Mouse (Mus musculus): Measurements from ENCODE around the gene Sult1e1.

Gene Sult1e1

DNA sequence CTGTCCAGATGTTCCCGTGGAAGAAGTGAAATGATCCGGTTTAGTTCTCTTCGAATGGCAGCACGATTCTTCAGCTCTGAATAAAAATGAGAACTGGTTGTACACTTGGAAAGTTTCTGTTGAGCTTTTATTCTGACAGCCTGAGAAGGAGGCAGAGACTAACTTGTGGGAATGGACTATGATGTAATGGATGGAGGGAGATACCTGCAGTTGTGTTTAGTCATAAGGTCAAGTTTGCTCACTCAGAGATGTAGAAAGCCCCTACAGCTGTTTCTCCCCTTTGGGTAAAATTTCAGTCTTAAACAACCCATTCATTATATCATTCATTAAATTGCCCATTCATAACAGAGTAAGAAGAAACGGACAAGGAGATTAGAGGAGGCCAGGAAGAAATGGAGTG is at the start of gene Sult1e1:
Gene Sult1e1, minus strand, starts transcription at position 101 of the 400 bp plus-strand sequence.
- in situ Hi-C loops (cut with MboI; ENCODE audit: low sequenced_read_pairs): no loop called here

DNA sequence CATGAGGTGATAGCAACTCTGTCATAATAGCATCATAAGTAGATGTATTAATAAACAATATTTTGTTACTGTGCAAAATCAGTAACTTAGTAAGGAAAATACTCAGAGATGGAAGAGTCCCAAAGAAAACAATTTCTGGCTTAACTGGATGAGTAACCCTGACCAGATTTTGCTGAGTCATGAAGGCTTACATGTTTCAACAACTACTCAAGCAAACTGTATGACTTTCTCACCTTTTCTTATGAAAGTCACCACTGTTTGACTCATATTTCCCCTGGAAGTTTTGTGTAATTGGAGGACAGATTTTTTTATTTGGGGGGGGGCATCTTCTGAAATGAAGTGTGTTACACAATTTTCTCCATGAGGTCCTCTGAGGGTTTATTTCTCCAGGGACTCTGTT is 31.3 kb upstream of the Sult1e1 start:
- in situ Hi-C loops (cut with MboI; ENCODE audit: low sequenced_read_pairs): no loop called here

DNA sequence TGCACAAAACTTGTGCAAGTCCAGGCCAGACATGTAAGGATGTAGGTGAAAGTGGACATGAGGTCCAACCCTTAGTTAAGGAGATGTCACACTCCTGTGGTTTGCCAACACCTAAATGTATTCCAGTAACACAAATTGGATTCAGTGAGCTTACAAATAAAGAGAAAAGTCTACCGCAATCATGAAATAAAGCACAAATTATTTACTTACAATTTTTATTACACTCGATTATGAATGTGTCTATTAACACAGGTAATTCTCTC is 23.7 kb upstream of the Sult1e1 start:
- in situ Hi-C loops (cut with MboI; ENCODE audit: low sequenced_read_pairs): no loop called here

DNA sequence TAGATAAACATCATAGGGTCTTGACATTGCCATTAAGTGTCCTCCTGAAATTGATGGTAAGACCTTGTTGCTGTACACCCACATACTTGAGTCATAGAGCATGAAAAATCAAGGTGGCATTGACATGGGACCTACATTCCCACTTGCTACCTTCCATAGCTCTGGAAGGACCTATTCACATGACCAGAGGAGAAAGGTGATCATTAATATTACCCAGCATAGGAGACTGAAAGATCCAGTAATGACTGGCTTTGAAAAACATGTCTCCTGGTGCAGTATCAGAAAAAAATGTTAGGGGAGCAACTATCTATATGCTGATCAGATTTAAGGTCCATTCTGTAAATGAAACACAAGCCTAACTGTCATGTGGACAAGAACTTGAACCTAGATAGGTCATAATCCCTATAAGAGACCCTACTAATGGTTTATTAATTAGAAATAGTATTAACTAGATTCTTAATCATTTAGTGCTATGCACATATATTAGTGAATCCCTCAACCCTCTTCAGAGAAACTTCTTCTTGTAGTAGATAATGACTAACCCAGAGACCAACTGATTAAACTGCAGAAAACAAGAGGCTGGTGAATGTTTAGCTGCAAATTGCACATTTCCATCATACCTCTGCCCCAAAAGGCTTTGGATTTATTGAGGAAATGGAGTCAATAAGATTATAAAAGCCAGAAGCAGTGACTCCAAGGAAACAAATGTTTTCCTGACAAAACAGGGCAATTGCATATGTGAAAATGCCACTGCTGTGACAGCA is 23.2 kb upstream of the Sult1e1 start:
- in situ Hi-C loops (cut with MboI; ENCODE audit: low sequenced_read_pairs): no loop called here

DNA sequence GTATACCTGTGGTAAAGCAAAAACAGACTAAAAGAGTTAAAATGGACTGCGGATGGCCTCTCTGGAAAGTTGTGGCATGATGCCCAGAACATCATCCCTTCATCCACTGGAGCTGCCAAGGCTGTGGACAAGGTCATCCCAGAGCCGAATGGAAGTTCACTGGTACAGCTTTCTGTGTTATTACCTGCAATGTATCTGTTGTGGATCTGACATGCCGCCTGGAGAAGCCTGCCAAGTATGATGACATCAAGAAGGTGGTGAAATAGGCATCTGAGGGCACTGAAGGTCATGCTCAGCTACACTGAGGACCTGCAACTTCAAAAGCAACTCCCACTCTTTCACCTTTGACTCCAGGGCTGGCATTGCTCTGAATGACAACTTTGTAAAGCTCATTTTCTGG is 9.6 kb upstream of the Sult1e1 start:
- in situ Hi-C loops (cut with MboI; ENCODE audit: low sequenced_read_pairs): no loop called here

DNA sequence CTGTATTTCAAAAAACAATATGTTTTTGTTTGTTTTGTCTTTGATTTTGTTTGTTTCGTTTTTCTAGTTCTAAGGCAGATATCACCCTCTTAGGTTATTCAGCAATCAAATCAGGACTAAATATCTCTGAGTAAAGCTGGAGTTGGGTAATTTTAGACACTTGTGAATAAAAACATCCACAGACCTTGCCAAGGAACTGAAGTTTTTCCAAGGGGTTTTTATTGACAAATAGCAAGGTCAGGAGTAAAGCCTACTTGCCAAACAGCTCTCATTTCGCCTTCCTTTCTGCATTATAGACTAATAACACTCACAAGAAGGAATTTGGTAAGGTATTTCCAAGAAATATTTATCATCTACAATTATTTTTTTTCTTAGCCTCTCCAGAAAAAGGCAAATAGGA is 6.5 kb upstream of the Sult1e1 start:
- in situ Hi-C loops (cut with MboI; ENCODE audit: low sequenced_read_pairs): no loop called here

DNA sequence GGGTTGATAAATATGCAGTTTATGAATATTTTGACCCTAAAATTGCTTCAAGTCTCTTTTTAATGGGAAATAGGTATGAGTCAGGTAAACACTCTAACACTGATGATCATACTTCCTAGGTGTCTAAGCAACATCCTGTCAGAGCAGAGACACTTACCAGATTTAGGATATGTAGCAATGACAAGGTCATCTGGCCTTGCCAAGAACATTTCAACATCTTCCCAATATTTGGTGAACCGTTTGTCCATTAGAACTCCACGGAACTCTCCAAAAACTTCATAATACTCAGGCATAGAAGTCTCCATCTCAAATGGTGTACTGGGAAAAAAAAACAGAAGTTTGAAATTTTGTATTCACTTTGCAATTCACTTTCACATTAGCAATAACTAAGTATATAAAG is 1.5 kb downstream of the Sult1e1 start:
- in situ Hi-C loops (cut with MboI; ENCODE audit: low sequenced_read_pairs): no loop called here

DNA sequence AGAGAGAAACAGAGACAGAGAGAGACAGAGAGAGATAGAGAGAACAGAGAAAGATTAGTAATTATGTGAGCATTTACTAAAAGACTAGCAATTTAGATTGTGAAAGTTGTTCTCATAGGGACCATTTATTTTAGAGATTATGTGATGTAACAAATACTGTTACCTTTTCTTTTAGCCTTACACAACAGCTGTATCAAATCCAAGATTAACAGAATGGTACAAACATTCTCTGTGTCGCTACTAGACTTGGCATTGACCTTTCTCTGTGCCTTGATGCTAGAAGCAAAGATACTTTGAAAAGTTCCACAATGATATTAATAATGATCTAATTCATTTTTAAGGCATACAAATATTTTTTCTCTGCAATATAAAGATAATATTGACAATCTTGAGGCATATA is 11.0 kb downstream of the Sult1e1 start:
- in situ Hi-C loops (cut with MboI; ENCODE audit: low sequenced_read_pairs): no loop called here

DNA sequence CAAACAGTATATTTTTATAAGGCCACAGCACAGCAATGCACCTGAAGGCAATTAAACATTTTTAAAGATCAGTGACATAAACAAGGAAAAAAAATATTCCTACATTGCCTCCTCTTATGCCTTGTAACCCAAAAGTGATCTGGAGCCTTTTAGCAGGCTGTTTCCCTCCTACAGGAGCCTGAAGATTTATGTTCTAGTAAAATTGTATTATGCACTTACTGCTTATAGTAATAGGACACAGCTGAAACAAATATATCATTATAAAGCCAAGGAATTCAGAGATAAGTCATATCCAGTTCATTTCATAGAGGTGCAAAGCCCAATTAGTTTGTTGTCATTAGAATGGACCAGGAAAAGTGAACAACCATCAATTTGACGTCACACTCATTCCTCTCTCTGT is 17.2 kb downstream of the Sult1e1 start:
- in situ Hi-C loops (cut with MboI; ENCODE audit: low sequenced_read_pairs): no loop called here

DNA sequence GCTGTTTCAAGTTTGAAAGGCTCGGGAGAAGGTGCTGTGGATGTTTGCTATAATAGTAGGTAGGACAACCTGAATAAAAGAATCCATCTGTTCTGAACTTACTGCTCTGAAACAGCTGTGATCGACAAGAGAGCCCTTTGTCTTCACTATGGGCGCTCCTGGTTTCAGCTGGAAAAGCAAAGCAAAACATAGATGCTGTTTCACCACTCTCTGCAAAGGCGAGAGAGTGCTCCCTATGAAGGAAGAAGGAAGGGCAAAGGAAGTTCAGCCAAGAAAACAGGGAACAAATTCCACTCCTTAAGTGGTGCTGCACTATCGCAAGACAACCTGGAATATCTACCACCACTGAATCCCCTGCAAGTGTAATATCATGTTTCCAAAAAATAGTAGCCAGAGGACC is 17.9 kb downstream of the Sult1e1 start:
- in situ Hi-C loops (cut with MboI; ENCODE audit: low sequenced_read_pairs): no loop called here

DNA sequence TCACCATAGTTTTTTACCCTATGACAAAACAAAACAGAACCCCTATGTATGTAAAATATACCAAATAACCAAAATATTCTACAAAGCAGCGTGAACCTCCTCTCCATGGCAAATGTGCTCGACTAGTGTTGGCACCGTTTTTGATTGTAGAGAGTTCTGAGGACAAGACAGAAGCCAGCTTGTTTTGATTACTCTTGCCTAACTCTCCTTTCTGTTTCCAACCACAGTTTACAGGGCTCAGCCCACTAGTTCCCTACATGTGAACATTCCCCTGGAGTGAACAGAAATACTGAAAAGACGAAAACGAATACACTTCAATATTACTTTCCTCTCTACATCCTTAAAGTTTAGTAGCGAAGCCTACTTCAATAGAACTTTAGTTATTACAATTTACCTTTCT is 18.6 kb downstream of the Sult1e1 start:
- in situ Hi-C loops (cut with MboI; ENCODE audit: low sequenced_read_pairs): no loop called here

DNA sequence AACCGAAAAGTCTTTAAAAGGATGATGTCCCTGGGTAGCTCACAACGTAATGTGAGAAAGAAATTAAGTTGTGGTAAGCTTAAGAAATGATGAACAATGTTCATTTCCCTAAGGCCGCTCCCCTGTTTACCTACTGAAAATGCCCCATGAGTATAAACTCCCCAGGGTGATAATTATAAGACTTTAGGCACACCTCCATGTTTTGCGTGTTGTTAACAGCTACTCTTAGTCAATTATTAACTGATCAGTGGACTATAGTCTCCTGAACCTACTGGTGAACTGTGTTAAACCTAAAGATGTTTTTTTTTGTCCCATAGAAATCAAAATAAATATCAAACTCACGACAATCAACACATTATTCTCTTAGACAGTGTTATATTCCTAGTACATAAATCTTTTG is 22.5 kb downstream of the Sult1e1 start, which contains the start of gene Sult1d1:
Gene Sult1d1, minus strand, starts transcription at position 183 of the 400 bp plus-strand sequence.
- in situ Hi-C loops (cut with MboI; ENCODE audit: low sequenced_read_pairs): no loop called here

DNA sequence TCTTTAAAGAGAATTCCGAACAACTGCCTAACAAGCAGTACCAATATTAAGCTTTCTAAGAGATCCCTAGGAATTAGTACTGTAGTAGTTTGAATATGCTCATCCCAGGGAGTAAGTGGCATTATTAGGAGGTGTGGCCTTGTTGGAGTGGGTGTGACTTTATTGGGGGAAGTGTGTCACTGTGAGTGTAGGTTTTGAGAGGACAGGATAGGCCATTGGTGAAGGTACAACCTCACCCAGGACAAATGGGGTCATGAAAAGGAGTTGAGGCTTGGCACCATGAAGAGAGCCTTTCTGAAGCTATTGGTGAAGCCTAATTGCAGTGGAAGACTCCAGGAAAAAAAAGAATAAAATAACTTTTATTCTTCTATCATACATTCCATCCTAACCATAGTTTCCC is 24.1 kb downstream of the Sult1e1 start:
- in situ Hi-C loops (cut with MboI; ENCODE audit: low sequenced_read_pairs): no loop called here

DNA sequence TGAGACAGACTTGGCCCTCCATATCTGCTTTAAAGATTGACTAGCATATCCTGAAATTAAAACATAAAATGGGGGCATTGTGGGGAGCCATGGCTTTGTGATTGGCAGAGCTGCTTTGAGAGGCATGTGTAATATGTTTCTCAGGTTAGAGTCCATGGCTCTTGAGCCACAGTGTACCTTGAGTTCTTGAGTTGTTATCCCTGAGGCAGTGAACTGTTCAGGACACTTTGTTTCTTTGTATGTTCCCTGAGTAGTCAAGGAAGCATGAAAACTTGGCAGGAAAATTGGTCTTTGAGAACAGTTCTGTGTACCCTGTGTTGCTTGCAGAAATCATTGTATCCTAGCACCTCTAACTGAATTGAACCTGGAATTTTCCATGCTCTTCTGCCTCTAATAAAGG is 28.4 kb downstream of the Sult1e1 start:
- in situ Hi-C loops (cut with MboI; ENCODE audit: low sequenced_read_pairs): no loop called here

DNA sequence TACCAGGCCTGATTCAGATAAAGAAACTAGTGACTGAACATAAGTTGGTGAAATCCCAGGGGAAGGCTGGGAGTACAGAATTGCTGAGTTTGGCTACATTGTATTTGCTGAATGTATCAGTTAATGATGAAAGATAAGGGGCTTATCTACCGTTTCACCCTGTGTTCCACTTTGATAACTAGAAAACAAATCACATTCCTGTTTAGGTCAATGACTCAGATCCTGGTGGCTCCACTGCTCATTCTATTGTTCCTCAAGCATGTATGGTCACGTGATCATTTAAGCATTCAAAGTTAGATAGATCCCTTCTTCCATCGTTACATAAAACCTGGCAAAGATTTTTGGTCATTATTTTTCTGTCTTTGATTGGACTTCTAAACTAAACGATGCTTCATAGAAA is 28.9 kb downstream of the Sult1e1 start:
- in situ Hi-C loops (cut with MboI; ENCODE audit: low sequenced_read_pairs): no loop called here

DNA sequence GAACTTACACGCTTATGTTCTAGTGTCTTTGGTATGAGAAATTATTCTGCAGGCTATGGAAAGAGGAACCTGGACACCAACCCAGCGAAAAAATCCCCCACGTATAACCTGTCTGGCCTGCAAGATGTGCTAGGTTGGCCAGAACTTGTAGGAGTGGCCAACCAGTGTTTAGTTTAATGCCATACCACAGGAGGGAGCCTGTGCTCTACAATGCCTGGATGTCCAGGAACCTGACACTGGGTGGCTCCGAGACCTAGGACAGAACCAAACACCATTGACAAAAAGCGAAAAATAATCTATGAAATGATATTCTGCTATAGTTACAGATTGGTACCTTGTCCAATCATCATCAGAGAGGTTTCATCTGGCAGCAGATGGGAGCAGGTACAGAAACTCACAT is 31.2 kb downstream of the Sult1e1 start:
- in situ Hi-C loops (cut with MboI; ENCODE audit: low sequenced_read_pairs): no loop called here

DNA sequence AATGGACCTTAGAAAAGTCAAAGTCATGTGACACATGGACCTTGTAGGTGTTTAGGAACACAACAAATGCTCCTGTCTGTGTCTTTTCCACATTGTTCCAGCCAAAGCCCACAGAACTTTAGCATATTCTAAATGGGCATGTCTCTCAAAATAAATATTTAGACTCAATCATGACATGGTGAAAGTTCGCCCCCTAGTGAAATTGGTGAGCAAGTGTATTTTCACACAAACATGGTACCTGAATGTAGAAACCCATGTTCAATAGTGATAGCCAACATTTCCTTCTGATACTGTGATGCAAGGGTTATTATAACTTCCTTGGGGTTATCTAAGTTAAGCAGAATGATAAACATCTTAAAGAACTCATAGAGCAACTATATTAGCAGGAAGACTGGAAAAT is 40.5 kb downstream of the Sult1e1 start:
- in situ Hi-C loops (cut with MboI; ENCODE audit: low sequenced_read_pairs): no loop called here

DNA sequence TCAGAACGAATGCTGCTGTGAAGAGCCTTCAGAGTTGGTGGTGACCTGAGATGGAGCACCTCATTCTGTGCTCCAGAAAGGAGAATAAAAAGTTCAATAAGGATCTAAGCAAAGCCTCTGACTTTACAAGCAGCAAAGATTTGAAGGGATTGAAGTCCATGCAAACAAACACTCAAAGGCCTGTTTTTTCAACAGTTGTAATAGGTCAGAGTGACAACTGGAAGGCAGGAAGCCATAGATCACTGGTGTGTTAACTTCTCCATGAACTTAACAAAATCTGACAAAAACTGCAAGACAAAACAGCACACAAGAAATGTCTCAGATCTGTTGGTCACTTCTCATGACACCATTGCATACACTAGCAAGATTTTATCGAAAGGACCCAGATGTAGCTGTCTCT is 53.3 kb downstream of the Sult1e1 start, which contains the start of gene Sult1b1:
Gene Sult1b1, minus strand, starts transcription at position 85 of the 400 bp plus-strand sequence.
- in situ Hi-C loops (cut with MboI; ENCODE audit: low sequenced_read_pairs): no loop called here

DNA sequence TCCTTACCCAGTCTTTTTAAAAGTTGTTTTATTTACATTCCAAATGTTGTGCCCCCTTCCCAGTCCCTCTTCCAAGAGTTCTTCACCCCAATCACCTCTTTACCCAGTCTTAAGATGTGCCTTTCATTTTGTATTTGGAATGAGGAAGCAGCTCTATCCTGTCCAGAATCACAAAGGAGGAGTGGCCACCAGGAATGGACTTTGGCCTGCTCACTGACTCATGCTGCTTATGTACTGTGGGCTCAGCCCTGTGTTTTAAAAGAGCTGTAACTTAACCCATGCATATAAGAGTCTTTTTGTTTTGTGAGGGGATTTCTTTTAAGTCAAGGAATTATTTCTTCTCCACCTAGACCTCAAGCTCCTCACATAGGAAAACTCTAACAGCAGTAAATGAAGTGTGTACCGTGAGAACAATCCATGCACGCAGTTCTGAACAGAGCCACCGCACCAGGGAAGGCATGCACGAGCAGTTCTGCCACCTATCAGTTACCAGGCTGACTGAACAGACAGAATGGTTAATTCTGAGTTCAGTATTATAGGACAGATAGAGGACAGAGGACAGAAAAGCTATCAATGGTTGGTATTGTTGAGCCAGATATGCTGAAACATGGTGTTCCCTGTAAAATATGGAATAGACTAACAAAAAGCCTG is 55.3 kb downstream of the Sult1e1 start:
- in situ Hi-C loops (cut with MboI; ENCODE audit: low sequenced_read_pairs): no loop called here

DNA sequence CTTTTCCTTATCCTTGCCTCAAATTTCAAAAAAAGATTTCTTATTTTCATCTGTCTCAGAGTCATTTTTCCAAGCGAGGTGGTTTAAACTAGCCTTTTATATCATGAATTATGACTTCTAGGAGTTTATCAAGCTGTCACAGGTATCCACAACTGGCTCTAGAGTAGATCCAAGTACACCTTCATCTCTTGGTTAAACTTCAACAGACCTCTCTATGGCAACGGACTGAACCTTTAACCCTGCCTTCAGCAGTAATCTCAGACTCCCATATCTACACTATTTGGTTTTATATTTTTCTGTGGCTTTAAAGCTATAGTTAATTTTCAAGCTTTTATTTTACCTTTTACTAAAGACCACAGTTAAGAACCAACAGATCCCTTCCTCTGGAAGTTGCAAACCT is 59.1 kb downstream of the Sult1e1 start:
- in situ Hi-C loops (cut with MboI; ENCODE audit: low sequenced_read_pairs): no loop called here

Data from CH12F3 (cell line).